Mouse (Mus musculus) limb, embryonic 12.5 days (tissue): ENCODE measurements at regions not wholly inside any gene's neighbourhood (a gene's known extent, or its start where the extent isn't known, plus 50 kb on each side); places are given as distances from the start of the nearest gene placed in this dataset.

Source experiments
- ATAC-seq: fragments of 200-750 bp; cut with Nextera tagmentation; 2 replicates; pipeline ENCODE4 v1.8.0; 2017; ENCODE audit warnings: low read depth, moderate TSS enrichment; ENCODE audit not compliant: insufficient number of reproducible peaks, insufficient read depth, low FRiP score, low TSS enrichment
- H3K27ac ChIP-seq: fragments of 300-500 bp; sonication (generic); 2 replicates; pipeline ENCODE4 v1.5.1; 2016; ENCODE audit warnings: mild to moderate bottlenecking, moderate library complexity
- H3K27me3 ChIP-seq: fragments of 300-500 bp; sonication (generic); 2 replicates; pipeline ENCODE4 v1.6.1; 2016; ENCODE audit warnings: mild to moderate bottlenecking, moderate library complexity
- H3K36me3 ChIP-seq: fragments of 300-500 bp; sonication (generic); 2 replicates; pipeline ENCODE4 v1.6.1; 2016; ENCODE audit warnings: mild to moderate bottlenecking, moderate library complexity
- H3K4me1 ChIP-seq: fragments of 300-500 bp; sonication (generic); replicated peaks from 2 replicates; pipeline ENCODE4 v1.6.1; 2016
- H3K4me2 ChIP-seq: fragments of 300-500 bp; sonication (generic); 2 replicates; pipeline ENCODE4 v1.6.1; 2016; ENCODE audit warnings: mild to moderate bottlenecking, moderate library complexity
- H3K4me3 ChIP-seq: fragments of 300-500 bp; sonication (generic); replicated peaks from 2 replicates; pipeline ENCODE4 v1.5.1; 2016; ENCODE audit warnings: mild to moderate bottlenecking
- H3K9ac ChIP-seq: fragments of 300-500 bp; sonication (generic); replicated peaks from 2 replicates; pipeline ENCODE4 v1.6.1; 2016; ENCODE audit warnings: mild to moderate bottlenecking, moderate library complexity
- H3K9me3 ChIP-seq: fragments of 300-500 bp; sonication (generic); 2 replicates; pipeline ENCODE4 v1.6.1; 2016; ENCODE audit warnings: mild to moderate bottlenecking, moderate library complexity
- WGBS: fragments of 180-500 bp; shearing (Covaris S2); methylation state at CpG from one replicate; pipeline ENCODE4 v1.1.7; 2016; 5-methylcytosine and 5-hydroxymethylcytosine counted together

DNA sequence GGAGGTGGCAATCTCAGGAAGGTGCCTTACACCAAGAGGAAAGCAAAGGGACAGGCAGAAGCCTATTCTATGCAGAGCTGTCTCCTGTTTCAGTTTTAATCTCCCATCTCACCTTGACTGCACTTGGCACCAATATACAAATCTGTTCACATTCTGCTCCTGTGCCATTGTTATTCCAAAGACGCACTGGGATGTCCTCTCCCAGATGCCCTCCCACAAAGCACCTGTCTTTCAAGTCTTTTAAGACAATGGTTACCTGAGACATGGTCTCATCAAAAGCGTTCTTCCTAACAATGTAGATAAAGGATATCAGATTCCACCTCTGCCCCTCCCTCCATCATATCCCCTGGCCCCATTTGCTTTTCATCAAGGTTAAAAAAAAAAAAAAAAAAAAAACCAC is 64.2 kb upstream of the Aldh1a3 start:
- no peaks in the 10 kb centered on the region for H3K27me3 ChIP-seq
- WGBS: 73% methylated on average over 2 of the region's 2 CpGs
- H3K36me3 ChIP-seq: no peaks in the 10 kb centered on the region
- no peaks in the 10 kb centered on the region for H3K9me3 ChIP-seq
- H3K4me1 ChIP-seq: no peaks in the 10 kb centered on the region
- H3K9ac ChIP-seq: no peak overlapping the region
- no peak overlapping the region for H3K4me3 ChIP-seq
- ATAC-seq: no peak
- H3K4me2 ChIP-seq: no peak overlapping the region
- H3K27ac ChIP-seq: no peak overlapping the region

DNA sequence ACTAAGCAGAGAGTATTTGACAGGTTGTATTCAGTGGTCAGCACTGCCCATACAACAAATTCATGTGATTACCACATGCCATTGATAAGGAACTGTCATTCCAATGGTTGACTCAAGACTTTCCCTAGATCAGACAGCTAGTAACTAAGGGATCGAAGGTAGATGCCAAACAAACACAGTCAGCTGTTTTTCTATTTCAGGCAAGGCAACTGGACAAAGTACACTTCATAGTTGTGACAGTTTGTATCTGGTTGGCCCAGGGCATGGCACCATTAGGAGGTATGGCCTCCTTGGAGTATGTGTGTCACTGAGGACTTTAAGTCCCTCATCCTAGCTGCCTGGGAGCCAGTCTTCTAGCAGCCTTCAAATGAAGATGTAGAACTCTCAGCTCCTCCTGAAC is 62.8 kb upstream of the Aldh1a3 start:
- Histone ChIP-seq H3K27ac (no peak overlapping the region), H3K4me3 (no peak overlapping the region), H3K4me1 (no peaks in the 10 kb centered on the region), H3K4me2 (no peak overlapping the region), H3K27me3 (no peaks in the 10 kb centered on the region), H3K9me3 (no peaks in the 10 kb centered on the region), H3K9ac (no peak overlapping the region), H3K36me3 (no peaks in the 10 kb centered on the region)
- ATAC-seq: no peak
- WGBS: 94% methylated on average over 1 of the region's 1 CpGs

DNA sequence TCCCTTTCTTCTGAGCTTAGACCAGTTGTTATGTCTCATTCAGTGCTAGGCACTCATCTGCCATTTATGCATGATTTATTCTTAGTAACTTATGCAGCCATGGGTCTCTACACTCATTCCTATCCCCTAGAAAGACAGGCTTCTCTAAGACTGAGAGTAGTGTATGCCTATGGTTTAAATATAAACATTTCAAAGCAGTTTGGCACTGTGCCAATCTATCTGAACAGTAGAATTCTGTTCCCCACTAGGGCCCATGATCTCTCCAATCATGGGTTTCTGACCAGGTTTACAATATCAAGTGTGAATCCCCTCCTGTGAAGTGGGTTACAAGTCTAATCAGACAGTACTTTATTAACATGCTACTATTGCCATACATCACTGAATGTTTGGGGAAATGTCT is 60.4 kb upstream of the Aldh1a3 start:
- no peaks in the 10 kb centered on the region for H3K4me1 ChIP-seq
- H3K27me3 ChIP-seq: no peaks in the 10 kb centered on the region
- H3K9ac ChIP-seq: no peak overlapping the region
- no peak overlapping the region for H3K4me2 ChIP-seq
- H3K4me3 ChIP-seq: no peak overlapping the region
- no peak for ATAC-seq
- H3K27ac ChIP-seq: no peak overlapping the region
- no peaks in the 10 kb centered on the region for H3K36me3 ChIP-seq
- no peaks in the 10 kb centered on the region for H3K9me3 ChIP-seq

DNA sequence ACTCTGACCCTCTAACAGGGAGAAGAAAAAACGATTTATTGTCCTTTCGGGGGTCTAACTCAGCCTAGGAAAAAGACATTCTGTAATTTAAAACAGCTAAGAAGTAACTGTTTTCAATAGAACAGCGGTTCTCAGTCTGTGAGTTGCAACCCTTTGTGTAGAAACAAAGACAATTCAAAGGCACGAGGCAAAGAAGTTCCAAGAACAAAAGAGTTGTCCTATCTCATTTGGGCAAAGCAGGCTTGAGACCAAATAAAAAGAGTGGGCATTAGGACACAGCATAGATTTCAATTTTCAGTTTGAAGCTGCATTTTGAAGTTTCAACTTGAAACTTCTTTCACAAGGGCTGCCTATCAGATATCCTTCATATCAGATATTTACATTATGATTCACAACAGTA is 53.1 kb upstream of the Aldh1a3 start:
- no peak overlapping the region for H3K4me2 ChIP-seq
- H3K9ac ChIP-seq: no peak overlapping the region
- no peak overlapping the region for H3K27ac ChIP-seq
- H3K4me1 ChIP-seq: peaks cover 22% of the 10 kb centered on the region
- H3K9me3 ChIP-seq: no peaks in the 10 kb centered on the region
- 54% methylated on average over 4 of the region's 4 CpGs for WGBS
- no peak overlapping the region for H3K4me3 ChIP-seq
- ATAC-seq: no peak
- H3K36me3 ChIP-seq: no peaks in the 10 kb centered on the region
- no peaks in the 10 kb centered on the region for H3K27me3 ChIP-seq

DNA sequence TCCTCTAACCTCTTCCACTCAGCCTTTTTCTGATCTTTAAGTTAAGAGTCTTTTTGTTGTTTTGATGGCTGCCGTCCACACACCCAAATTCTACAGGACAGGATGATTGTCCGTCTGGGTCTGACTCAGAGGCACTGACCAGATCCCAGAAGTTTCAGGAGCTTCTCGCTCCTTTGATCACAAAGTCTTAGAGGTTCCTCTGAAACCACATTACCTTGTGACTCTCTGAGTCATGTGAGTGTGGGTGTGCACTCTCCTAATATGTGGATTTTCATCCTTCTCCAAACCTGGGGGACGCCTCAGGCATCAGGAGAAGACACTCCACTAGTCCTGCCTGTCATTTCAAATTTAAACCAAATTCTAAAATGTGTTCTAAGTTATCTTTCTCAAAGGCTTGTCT is 52.0 kb upstream of the Aldh1a3 start:
- no peaks in the 10 kb centered on the region for H3K36me3 ChIP-seq
- no peak for ATAC-seq
- no peak overlapping the region for H3K9ac ChIP-seq
- no peaks in the 10 kb centered on the region for H3K27me3 ChIP-seq
- H3K27ac ChIP-seq: no peak overlapping the region
- H3K4me1 ChIP-seq: peaks cover 22% of the 10 kb centered on the region
- H3K4me2 ChIP-seq: no peak overlapping the region
- 91% methylated on average over 4 of the region's 4 CpGs for WGBS
- no peaks in the 10 kb centered on the region for H3K9me3 ChIP-seq
- H3K4me3 ChIP-seq: no peak overlapping the region

DNA sequence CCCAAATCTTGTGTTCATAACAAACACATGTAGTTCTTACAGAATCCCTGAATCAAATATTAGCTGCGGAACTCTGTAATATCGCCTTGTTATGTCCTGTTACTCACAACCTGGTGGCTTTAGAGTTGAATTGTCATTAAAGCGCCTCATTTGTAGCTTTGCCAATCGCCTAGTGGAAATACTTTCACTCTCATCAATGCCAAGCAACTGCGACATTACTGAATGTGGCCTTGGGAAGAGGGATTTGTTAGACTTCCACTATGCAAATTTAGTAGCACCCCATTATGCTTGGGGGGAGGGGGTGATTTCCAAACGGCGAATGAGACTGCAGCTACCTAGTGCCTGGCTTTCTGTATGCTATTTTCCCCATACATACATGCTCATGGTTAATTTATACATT is 50.8 kb upstream of the Aldh1a3 start:
- H3K4me2 ChIP-seq: no peak overlapping the region
- no peak overlapping the region for H3K4me3 ChIP-seq
- H3K9me3 ChIP-seq: no peaks in the 10 kb centered on the region
- H3K27ac ChIP-seq: no peak overlapping the region
- no peaks in the 10 kb centered on the region for H3K36me3 ChIP-seq
- H3K9ac ChIP-seq: no peak overlapping the region
- no peak for ATAC-seq
- WGBS: 79% methylated on average over 7 of the region's 7 CpGs
- peaks cover 22% of the 10 kb centered on the region for H3K4me1 ChIP-seq
- H3K27me3 ChIP-seq: no peaks in the 10 kb centered on the region

DNA sequence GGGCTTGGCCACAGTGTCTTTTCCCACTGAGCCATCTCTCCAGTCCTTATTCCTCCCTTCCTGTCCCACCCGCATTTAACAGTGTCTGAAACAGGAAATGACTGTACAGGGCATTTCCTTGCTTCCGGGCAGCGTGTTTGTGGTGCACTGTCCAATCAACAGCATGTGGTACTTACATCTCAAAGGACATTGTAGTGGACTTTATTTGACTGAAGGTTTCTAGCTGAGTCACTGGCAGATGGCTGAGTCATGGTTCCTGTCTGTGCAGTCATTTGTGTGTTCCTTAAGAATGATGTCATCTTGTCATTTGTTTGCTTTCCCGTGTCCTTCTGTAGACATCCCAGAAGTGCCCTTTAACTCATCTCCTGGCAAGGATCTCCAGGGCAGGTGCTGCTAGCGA is 50.2 kb upstream of the Aldh1a3 start:
- H3K9me3 ChIP-seq: no peaks in the 10 kb centered on the region
- no peak overlapping the region for H3K4me3 ChIP-seq
- H3K27ac ChIP-seq: no peak overlapping the region
- peaks cover 22% of the 10 kb centered on the region for H3K4me1 ChIP-seq
- WGBS: 71% methylated on average over 5 of the region's 5 CpGs
- H3K4me2 ChIP-seq: no peak overlapping the region
- H3K36me3 ChIP-seq: no peaks in the 10 kb centered on the region
- ATAC-seq: no peak
- no peaks in the 10 kb centered on the region for H3K27me3 ChIP-seq
- H3K9ac ChIP-seq: no peak overlapping the region
